ENCODE assay signal across 8 mouse cellular contexts in genomic region chr8:87656484-87657230, GRCm38 (mm10).
DNase-seq lines count a peak whose midpoint lies in the region; ATAC-seq lines count a peak whose summit lies in the region.

No protein-coding gene starts in this region.

- H3K27ac ChIP-seq in embryonic facial prominence, embryonic 12.5 days, result no peak overlapping the region
- H3K27ac ChIP-seq in heart, embryonic 13.5 days (replicated peaks), result no peak overlapping the region
- no peak overlapping the region for H3K27ac ChIP-seq in kidney, embryonic 16.5 days (ENCODE audit: low read length)
- no peak overlapping the region for H3K27ac ChIP-seq in lung, embryonic 16.5 days (ENCODE audit: low read length)

- WGBS in embryonic facial prominence, embryonic 12.5 days, result 7% methylated on average over 35 of the region's 35 CpGs
- 9% methylated on average over 35 of the region's 35 CpGs for WGBS in heart, embryonic 13.5 days
- 4% methylated on average over 35 of the region's 35 CpGs for WGBS in kidney, embryonic 16.5 days
- WGBS in lung, embryonic 16.5 days, result 8% methylated on average over 35 of the region's 35 CpGs

- H3K27me3 ChIP-seq in embryonic facial prominence, embryonic 12.5 days, result peaks cover 22% of the 10 kb centered on the region
- peaks cover 39% of the 10 kb centered on the region for H3K27me3 ChIP-seq in heart, embryonic 13.5 days (replicated peaks)
- H3K27me3 ChIP-seq in kidney, embryonic 16.5 days (ENCODE audit: insufficient read depth, low read length), result peaks cover 14% of the 10 kb centered on the region; the same call in 1 of the 2 replicates
- H3K27me3 ChIP-seq in lung, embryonic 16.5 days (ENCODE audit: control insufficient read depth, insufficient read depth, low read depth, low read length), result peaks cover 13% of the 10 kb centered on the region

- no peak overlapping the region for H3K9ac ChIP-seq in embryonic facial prominence, embryonic 12.5 days
- peak overlapping the region; percentile 54 for H3K9ac ChIP-seq in heart, embryonic 13.5 days
- peak overlapping the region; percentile 59 for H3K9ac ChIP-seq in kidney, embryonic 16.5 days (replicated peaks; ENCODE audit: low read length)
- peak overlapping the region; percentile 42; the same call in 1 of the 2 replicates for H3K9ac ChIP-seq in lung, embryonic 16.5 days (ENCODE audit: low read length)

- H3K4me1 ChIP-seq in embryonic facial prominence, embryonic 12.5 days, result peaks cover 29% of the 10 kb centered on the region
- peaks cover 32% of the 10 kb centered on the region for H3K4me1 ChIP-seq in heart, embryonic 13.5 days
- peaks cover 32% of the 10 kb centered on the region for H3K4me1 ChIP-seq in kidney, embryonic 16.5 days (ENCODE audit: insufficient read depth, low read length)
- H3K4me1 ChIP-seq in lung, embryonic 16.5 days (replicated peaks; ENCODE audit: control insufficient read depth, insufficient read depth, low read length), result peaks cover 17% of the 10 kb centered on the region

- ATAC-seq in embryonic facial prominence, embryonic 12.5 days (ENCODE audit: insufficient number of reproducible peaks, insufficient read depth, low FRiP score, low TSS enrichment), result peak; percentile 68; the same call in 1 of the 2 replicates
- ATAC-seq in heart, embryonic 13.5 days (ENCODE audit: extremely low read depth, insufficient number of reproducible peaks, low FRiP score, low TSS enrichment), result peak; percentile 79; the same call in 1 of the 2 replicates
- ATAC-seq in kidney, embryonic 16.5 days (ENCODE audit: low FRiP score, low TSS enrichment), result peak; percentile 92
- ATAC-seq in lung, embryonic 16.5 days (ENCODE audit: low read depth), result peak; percentile 93

- H3K36me3 ChIP-seq in embryonic facial prominence, embryonic 12.5 days, result no peaks in the 10 kb centered on the region
- no peaks in the 10 kb centered on the region for H3K36me3 ChIP-seq in heart, embryonic 13.5 days
- no peaks in the 10 kb centered on the region for H3K36me3 ChIP-seq in kidney, embryonic 16.5 days (ENCODE audit: insufficient read depth, low read length)
- H3K36me3 ChIP-seq in lung, embryonic 16.5 days (ENCODE audit: control insufficient read depth, insufficient read depth, low read length), result no peaks in the 10 kb centered on the region

- peak overlapping the region; percentile 69 for H3K4me2 ChIP-seq in embryonic facial prominence, embryonic 12.5 days (replicated peaks)
- H3K4me2 ChIP-seq in heart, embryonic 13.5 days, result peak overlapping the region; percentile 78
- H3K4me2 ChIP-seq in kidney, embryonic 16.5 days (replicated peaks; ENCODE audit: low read depth, low read length), result peak overlapping the region; percentile 84
- peak overlapping the region; percentile 83 for H3K4me2 ChIP-seq in lung, embryonic 16.5 days (ENCODE audit: low read depth, low read length)

- peak; percentile 90 to 93 for DNase-seq in B cell, adult 2 months
- peak; percentile 83 to 90 for DNase-seq in adrenal gland, postnatal 36 days
- DNase-seq in ovary, postnatal 14 days (ENCODE audit: low spot score), result peak; percentile 54
- peak; percentile 48 for DNase-seq in urinary bladder, postnatal 25 days (ENCODE audit: low spot score)

- H3K4me3 ChIP-seq in embryonic facial prominence, embryonic 12.5 days, result peak overlapping the region; percentile 41
- peak overlapping the region; percentile 50 for H3K4me3 ChIP-seq in heart, embryonic 13.5 days
- peak overlapping the region; percentile 55 for H3K4me3 ChIP-seq in kidney, embryonic 16.5 days (ENCODE audit: low read length)
- H3K4me3 ChIP-seq in lung, embryonic 16.5 days (ENCODE audit: low read length), result peak overlapping the region; percentile 52

- no peaks in the 10 kb centered on the region for H3K9me3 ChIP-seq in embryonic facial prominence, embryonic 12.5 days
- H3K9me3 ChIP-seq in heart, embryonic 13.5 days, result no peaks in the 10 kb centered on the region
- no peaks in the 10 kb centered on the region for H3K9me3 ChIP-seq in kidney, embryonic 16.5 days (ENCODE audit: low read length)
- no peaks in the 10 kb centered on the region for H3K9me3 ChIP-seq in lung, embryonic 16.5 days (ENCODE audit: control insufficient read depth, low read length)
